Mouse (Mus musculus): Measurements from ENCODE around the gene Shc3. TPM values are rescaled to one million over a fixed set of nuclear protein-coding genes. Genes with fewer than 3 reads are reported as not detected.

Shc3 gene
- total and polyA plus RNA-seq, 3 experiments, result 0.15 to 0.40 TPM; not detected in 1

Other genes starting within 250 kb of the Shc3 start
- gene S1pr3, start 160.8 kb downstream of the Shc3 start, total RNA-seq (2012; rRNA removed), result 5.9 and 8.6 TPM in 2 replicates
- gene S1pr3, start 160.8 kb downstream of the Shc3 start, total RNA-seq (2014; rRNA removed), result 6.6 and 7.5 TPM in 2 replicates
- 30.4 and 33.4 TPM in 2 replicates for gene S1pr3, start 160.8 kb downstream of the Shc3 start, polyA plus RNA-seq (2012; ENCODE audit: insufficient read length, low read depth)
- 142 and 192 TPM in 2 replicates for gene Cks2, start 75.8 kb upstream of the Shc3 start, total RNA-seq (2012; rRNA removed)
- 465 and 486 TPM in 2 replicates for gene Cks2, start 75.8 kb upstream of the Shc3 start, total RNA-seq (2014; rRNA removed)
- gene Cks2, start 75.8 kb upstream of the Shc3 start, polyA plus RNA-seq (2012; ENCODE audit: insufficient read length, low read depth), result 143 and 154 TPM in 2 replicates
- gene Secisbp2, start 82.3 kb upstream of the Shc3 start, total RNA-seq (2012; rRNA removed), result 23.2 and 26.6 TPM in 2 replicates
- 22.9 and 24.4 TPM in 2 replicates for gene Secisbp2, start 82.3 kb upstream of the Shc3 start, total RNA-seq (2014; rRNA removed)
- gene Secisbp2, start 82.3 kb upstream of the Shc3 start, polyA plus RNA-seq (2012; ENCODE audit: insufficient read length, low read depth), result 25.6 and 28.8 TPM in 2 replicates
- 16.7 and 17.8 TPM in 2 replicates for gene Sema4d, start 224.3 kb upstream of the Shc3 start, total RNA-seq (2012; rRNA removed)
- gene Sema4d, start 224.3 kb upstream of the Shc3 start, total RNA-seq (2014; rRNA removed), result 9.8 and 12.8 TPM in 2 replicates
- gene Sema4d, start 224.3 kb upstream of the Shc3 start, polyA plus RNA-seq (2012; ENCODE audit: insufficient read length, low read depth), result 57.6 and 67.1 TPM in 2 replicates

Measured in CH12.LX (cell line).